Mouse (Mus musculus) stomach, postnatal 0 days (tissue): ENCODE results near the gene Ugt1a1.

Experiments used
- CTCF ChIP-seq: IDR thresholded peaks from 2 replicates; pipeline ENCODE4 v1.5.1; 2016; ENCODE audit warnings: antibody characterized with exemption, low read depth, mild to moderate bottlenecking, moderate library complexity
- EP300 ChIP-seq: optimal IDR thresholded peaks from 2 replicates; pipeline ENCODE3; 2016; ENCODE audit warnings: antibody characterized with exemption

DNA sequence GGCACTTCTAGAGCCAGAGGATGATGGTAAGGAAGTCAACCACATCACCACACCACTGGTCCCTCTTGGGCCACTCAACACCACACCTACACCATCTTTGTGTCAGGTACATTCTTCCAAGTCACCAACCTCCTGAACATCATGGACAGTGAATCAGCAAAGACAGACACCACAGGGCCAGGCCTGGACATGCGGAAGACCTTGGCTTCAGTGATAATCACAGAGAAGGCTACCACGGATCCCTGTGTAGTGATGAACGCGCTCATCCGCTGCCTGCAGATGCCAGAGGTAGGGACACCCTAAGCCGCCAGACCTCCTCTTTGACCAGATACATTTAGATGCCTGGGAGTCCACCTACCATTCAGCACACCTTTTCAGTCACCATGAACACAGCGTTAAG, 16.4 kb downstream of the Ugt1a1 start:
- TF ChIP-seq CTCF, result no peak
- no peak for TF ChIP-seq EP300
